Mouse (Mus musculus) erythroblast, embryonic 14.5 days (primary cell): Measurements from ENCODE around the gene Insm2.

Experiments used
- GATA1 ChIP-seq: IDR thresholded peaks from 2 replicates; pipeline ENCODE4 v1.6.1; 2012; ENCODE audit warnings: low read length, inconsistent platforms, mixed read lengths
- TAL1 ChIP-seq: IDR thresholded peaks from 3 replicates; pipeline ENCODE4 v1.6.1; 2012; ENCODE audit warnings: low read length, inconsistent platforms, mixed read lengths

GRCm38 (mm10) chr12:55563742-55564141 lies 35.5 kb upstream of the Insm2 start:
- TF ChIP-seq GATA1 (no peak), TAL1 (no peak)
